Mouse (Mus musculus) lung, postnatal 0 days (tissue): ENCODE data around the gene Hip1r. TPM values are rescaled to one million over a fixed set of nuclear protein-coding genes. Genes with fewer than 3 reads are reported as not detected.
A peak's percentile ranks its signal among the peaks of the same experiment; 100 is the strongest.

Experiments
- ATAC-seq: fragments of 200-750 bp; cut with Nextera tagmentation; 2 replicates; pipeline ENCODE4 v1.8.0; 2017; ENCODE audit warnings: moderate library complexity
- DNase-seq: peaks from one replicate; pipeline ENCODE4 v3.0.0-alpha.2; 2016; ENCODE audit warnings: low spot score
- H3K27ac ChIP-seq: fragments of 300-500 bp; sonication (generic); 2 replicates; pipeline ENCODE4 v1.5.1; 2014; ENCODE audit warnings: antibody characterized with exemption, mild to moderate bottlenecking, low read length, mixed read lengths
- H3K27me3 ChIP-seq: fragments of 300-500 bp; sonication (generic); replicated peaks from 2 replicates; pipeline ENCODE4 v1.6.1; 2014; ENCODE audit warnings: low read length, mixed read lengths; ENCODE audit not compliant: insufficient read depth
- H3K36me3 ChIP-seq: fragments of 300-500 bp; sonication (generic); 2 replicates; pipeline ENCODE4 v1.6.1; 2014; ENCODE audit warnings: low read length, mixed read lengths; ENCODE audit not compliant: insufficient read depth
- H3K4me1 ChIP-seq: fragments of 300-500 bp; sonication (generic); 2 replicates; pipeline ENCODE4 v1.6.1; 2014; ENCODE audit warnings: antibody characterized with exemption, low read depth, low read length, mixed read lengths; ENCODE audit not compliant: insufficient read depth
- H3K4me2 ChIP-seq: fragments of 300-500 bp; sonication (generic); replicated peaks from 2 replicates; pipeline ENCODE4 v1.6.1; 2014; ENCODE audit warnings: low read depth, mild to moderate bottlenecking, low read length, moderate library complexity, mixed read lengths
- H3K4me3 ChIP-seq: fragments of 300-500 bp; sonication (generic); 2 replicates; pipeline ENCODE4 v1.5.1; 2014; ENCODE audit warnings: low read depth, low read length
- H3K9ac ChIP-seq: fragments of 300-500 bp; sonication (generic); replicated peaks from 2 replicates; pipeline ENCODE4 v1.6.1; 2014; ENCODE audit warnings: low read depth, mild to moderate bottlenecking
- H3K9me3 ChIP-seq: fragments of 300-500 bp; sonication (generic); 2 replicates; pipeline ENCODE4 v1.6.1; 2016; ENCODE audit warnings: low read length, mixed read lengths
- CTCF ChIP-seq: IDR thresholded peaks from 2 replicates; pipeline ENCODE4 v1.5.1; 2016; ENCODE audit warnings: antibody characterized with exemption, mild to moderate bottlenecking
- EP300 ChIP-seq: IDR thresholded peaks from 2 replicates; pipeline ENCODE4 v1.6.1; 2016; ENCODE audit warnings: antibody characterized with exemption, mild to moderate bottlenecking, control low read depth
- WGBS: fragments of 180-500 bp; shearing (Covaris S2); extraction: QIAGEN DNeasy Blood & Tissue Kit; methylation state at CpG from one replicate; pipeline ENCODE4 v1.1.7; 2014; 5-methylcytosine and 5-hydroxymethylcytosine counted together
- polyA plus RNA-seq: library from polyadenylated mRNA; unstranded; fragments of >200 nt; fragmentation: Nextera tagmentation; extraction: Ambion mirVana; gene quantifications from 2 replicates; pipeline ENCODE4 v1.2.1, GENCODE M21; 2015

The Hip1r gene
- polyA plus RNA-seq, 1 experiment from 2014 or later, result 20.0 TPM

- Histone ChIP-seq H3K27me3 (no peaks in the 10 kb centered on the region), H3K27ac (0 out of 2 replicates have a peak overlapping the region, but pooled peaks have one; percentile 38), H3K4me1 (peaks cover 22% of the 10 kb centered on the region), H3K9ac (no peak overlapping the region), H3K9me3 (no peaks in the 10 kb centered on the region), H3K4me2 (no peak overlapping the region), H3K36me3 (no peaks in the 10 kb centered on the region), H3K4me3 (no peak overlapping the region)
- WGBS, result 55% methylated on average over 5 of the region's 5 CpGs
- DNase-seq, result no peak
- TF ChIP-seq EP300 (no peak), CTCF (no peak)
- ATAC-seq, result no peak
Measured at GRCm38 (mm10) chr5:123978131-123978530, 4.7 kb downstream of the Hip1r start.

DNA sequence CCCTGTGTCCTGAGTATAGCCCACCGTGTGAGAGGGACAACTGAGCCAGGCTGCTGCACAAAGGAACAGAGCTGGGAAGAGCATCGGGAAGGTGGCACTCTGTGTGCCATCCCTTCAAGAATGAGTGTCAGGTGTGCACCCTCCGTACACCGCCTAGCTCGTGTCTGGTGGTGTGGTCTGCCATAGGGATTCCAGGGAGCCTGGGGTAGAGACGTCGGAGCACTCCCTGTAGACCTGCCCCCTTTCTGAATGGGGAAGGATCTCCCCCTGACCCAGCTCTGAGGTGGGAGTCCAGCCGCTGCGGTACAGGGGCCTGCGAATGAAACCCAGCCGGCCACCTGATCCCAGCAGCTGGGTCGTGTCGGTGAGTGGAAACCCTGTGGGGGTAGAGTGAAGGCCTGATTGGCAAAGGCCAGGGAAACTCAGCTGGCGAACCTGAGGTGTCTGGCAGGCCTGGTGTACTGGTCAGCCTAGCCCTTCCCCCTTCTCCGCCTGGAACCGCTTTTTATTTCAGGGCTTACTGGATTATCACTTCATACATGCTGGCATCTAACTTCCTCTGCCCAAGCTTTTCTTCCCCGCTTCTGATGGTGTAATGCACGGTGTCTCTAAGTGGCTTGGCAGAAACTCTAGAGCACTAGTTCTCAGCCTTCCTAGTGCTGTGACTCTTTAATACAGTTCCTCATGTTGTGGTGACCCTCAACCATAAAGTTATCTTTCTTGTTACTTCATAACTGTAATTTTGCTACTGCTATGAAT, 6.0 kb downstream of the Hip1r start:
- no peak overlapping the region for H3K4me2 ChIP-seq
- peaks cover 22% of the 10 kb centered on the region for H3K4me1 ChIP-seq
- no peaks in the 10 kb centered on the region for H3K27me3 ChIP-seq
- H3K36me3 ChIP-seq, result no peaks in the 10 kb centered on the region
- H3K4me3 ChIP-seq, result no peak overlapping the region
- H3K27ac ChIP-seq, result peak overlapping the region; percentile 69
- no peak for TF ChIP-seq CTCF
- no peak for TF ChIP-seq EP300
- no peaks in the 10 kb centered on the region for H3K9me3 ChIP-seq
- ATAC-seq, result no peak
- WGBS, result 69% methylated on average over 18 of the region's 18 CpGs
- no peak for DNase-seq
- H3K9ac ChIP-seq, result no peak overlapping the region

GRCm38 (mm10) chr5:123979980-123980369, 6.5 kb downstream of the Hip1r start:
- no peaks in the 10 kb centered on the region for H3K36me3 ChIP-seq
- no peak for TF ChIP-seq EP300
- no peak for TF ChIP-seq CTCF
- no peaks in the 10 kb centered on the region for H3K9me3 ChIP-seq
- peaks cover 20% of the 10 kb centered on the region for H3K4me1 ChIP-seq
- no peak overlapping the region for H3K4me2 ChIP-seq
- H3K27me3 ChIP-seq, result no peaks in the 10 kb centered on the region
- no peak overlapping the region for H3K4me3 ChIP-seq
- H3K9ac ChIP-seq, result no peak overlapping the region
- no peak for DNase-seq
- no peak for ATAC-seq
- peak overlapping the region; percentile 59 for H3K27ac ChIP-seq
- WGBS, result 50% methylated on average over 4 of the region's 4 CpGs

- ATAC-seq (no peak), DNase-seq (no peak)
- H3K27ac ChIP-seq, result peak overlapping the region; percentile 59
- peaks cover 16% of the 10 kb centered on the region for H3K4me1 ChIP-seq
- H3K36me3 ChIP-seq, result no peaks in the 10 kb centered on the region
- 60% methylated on average over 9 of the region's 9 CpGs for WGBS
- no peak for TF ChIP-seq CTCF
- H3K9ac ChIP-seq, result no peak overlapping the region
- H3K9me3 ChIP-seq, result no peaks in the 10 kb centered on the region
- H3K4me3 ChIP-seq, result no peak overlapping the region
- H3K27me3 ChIP-seq, result no peaks in the 10 kb centered on the region
- H3K4me2 ChIP-seq, result no peak overlapping the region
Measured at GRCm38 (mm10) chr5:123980521-123981249, 7.3 kb downstream of the Hip1r start.

DNA sequence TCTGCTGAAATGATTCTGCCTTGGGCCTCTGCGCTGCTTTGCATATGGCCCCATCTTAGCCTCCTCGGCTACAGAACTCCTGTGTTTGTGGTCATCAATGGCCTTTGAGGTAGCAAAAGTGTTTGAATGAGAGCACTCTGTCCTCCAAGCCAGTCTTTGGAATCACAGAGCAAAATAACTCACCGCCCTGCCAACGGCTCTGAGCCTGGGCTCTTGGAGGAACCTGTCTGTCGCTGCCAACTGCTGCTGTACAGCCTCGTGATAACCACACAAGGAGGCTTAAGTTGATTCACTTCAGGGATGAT, 7.8 kb downstream of the Hip1r start:
- peak overlapping the region; percentile 59; the same call in 1 of the 2 replicates for H3K27ac ChIP-seq

GRCm38 (mm10) chr5:123982838-123983237, 9.4 kb downstream of the Hip1r start:
- no peak overlapping the region for H3K4me3 ChIP-seq
- no peaks in the 10 kb centered on the region for H3K36me3 ChIP-seq
- no peak overlapping the region for H3K9ac ChIP-seq
- 71% methylated on average over 11 of the region's 11 CpGs for WGBS
- H3K4me1 ChIP-seq, result peaks cover 13% of the 10 kb centered on the region
- no peak overlapping the region for H3K4me2 ChIP-seq
- DNase-seq, result no peak
- no peaks in the 10 kb centered on the region for H3K27me3 ChIP-seq
- no peak overlapping the region for H3K27ac ChIP-seq
- no peaks in the 10 kb centered on the region for H3K9me3 ChIP-seq
- ATAC-seq, result no peak
- TF ChIP-seq EP300, result no peak
- no peak for TF ChIP-seq CTCF

More for the DNA sequence above, 7.8 kb downstream of the Hip1r start:
- Histone ChIP-seq H3K4me2 (no peak overlapping the region), H3K27me3 (no peaks in the 10 kb centered on the region), H3K9ac (no peak overlapping the region), H3K9me3 (no peaks in the 10 kb centered on the region), H3K4me1 (peaks cover 16% of the 10 kb centered on the region), H3K36me3 (no peaks in the 10 kb centered on the region), H3K4me3 (no peak overlapping the region)
- TF ChIP-seq CTCF (no peak), EP300 (no peak)
- DNase-seq (peak; percentile 72), ATAC-seq (peak; percentile 58)
- 52% methylated on average over 6 of the region's 6 CpGs for WGBS
